Mouse (Mus musculus): ENCODE data around the gene Tmem132b.

DNA sequence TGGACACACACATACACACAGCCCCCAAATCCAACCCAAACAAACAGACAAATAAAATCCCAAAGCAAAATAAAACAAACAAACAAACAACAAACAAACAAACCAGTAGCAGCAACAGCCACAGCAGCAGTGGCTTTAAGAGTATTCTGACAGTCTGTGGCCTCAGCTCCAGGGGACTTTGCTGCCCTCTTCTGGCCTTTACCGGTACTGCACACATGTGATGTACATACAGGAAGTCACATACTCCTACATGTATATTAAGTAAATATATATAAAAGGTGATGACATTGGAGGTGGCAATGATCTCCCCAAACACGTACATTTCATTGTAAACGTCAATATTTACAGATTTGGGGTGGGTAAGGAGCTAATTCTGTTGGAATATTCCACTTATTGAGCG lies 5.1 kb upstream of the Tmem132b start:
- TF ChIP-seq EP300 (IDR thresholded peaks at IDR 0.05): no peak
- TF ChIP-seq CTCF (IDR thresholded peaks at IDR 0.05): peak; percentile 48

Measured in lung, postnatal 0 days (tissue).